Mouse (Mus musculus) E14TG2a.4 (cell line): Measurements from ENCODE around the gene Stpg3.

Source experiments
- CTCF ChIP-seq: conservative IDR thresholded peaks from 2 replicates; pipeline ENCODE4 v1.5.1; 2014; ENCODE audit warnings: low read length
- NANOG ChIP-seq: IDR thresholded peaks from 2 replicates; pipeline ENCODE4 v1.6.1; 2014; ENCODE audit warnings: borderline replicate concordance, low read length, mixed read lengths
- POU5F1 ChIP-seq: IDR thresholded peaks from 2 replicates; pipeline ENCODE4 v1.6.1; 2014; ENCODE audit warnings: low read length, borderline replicate concordance

- TF ChIP-seq CTCF = no peak
- TF ChIP-seq POU5F1 = no peak
- no peak for TF ChIP-seq NANOG
Observed at GRCm38 (mm10) chr2:25230581-25230980, 16.1 kb upstream of the Stpg3 start.
